Mouse (Mus musculus) intestine, embryonic 15.5 days (tissue): ENCODE measurements at regions not wholly inside any gene's neighbourhood (a gene's known extent, or its start where the extent isn't known, plus 50 kb on each side); places are given as distances from the start of the nearest gene placed in this dataset.

Source experiments
- ATAC-seq: fragments of 200-750 bp; cut with Nextera tagmentation; 2 replicates; pipeline ENCODE4 v1.8.0; 2017; ENCODE audit warnings: moderate TSS enrichment, moderate library complexity
- H3K27ac ChIP-seq: fragments of 300-500 bp; sonication (generic); 2 replicates; pipeline ENCODE4 v1.5.1; 2015; ENCODE audit warnings: mild to moderate bottlenecking, inconsistent platforms
- H3K27me3 ChIP-seq: fragments of 300-500 bp; sonication (generic); replicated peaks from 2 replicates; pipeline ENCODE4 v1.6.1; 2015; ENCODE audit warnings: inconsistent platforms
- H3K36me3 ChIP-seq: fragments of 300-500 bp; sonication (generic); 2 replicates; pipeline ENCODE4 v1.6.1; 2015; ENCODE audit warnings: inconsistent platforms
- H3K4me1 ChIP-seq: fragments of 300-500 bp; sonication (generic); replicated peaks from 2 replicates; pipeline ENCODE4 v1.6.1; 2015; ENCODE audit warnings: inconsistent platforms
- H3K4me2 ChIP-seq: fragments of 300-500 bp; sonication (generic); replicated peaks from 2 replicates; pipeline ENCODE4 v1.6.1; 2015; ENCODE audit warnings: mild to moderate bottlenecking, inconsistent platforms
- H3K4me3 ChIP-seq: fragments of 300-500 bp; sonication (generic); replicated peaks from 2 replicates; pipeline ENCODE4 v1.5.1; 2015; ENCODE audit warnings: inconsistent platforms
- H3K9ac ChIP-seq: fragments of 300-500 bp; sonication (generic); 2 replicates; pipeline ENCODE4 v1.6.1; 2015; ENCODE audit warnings: inconsistent platforms
- H3K9me3 ChIP-seq: fragments of 300-500 bp; sonication (generic); 2 replicates; pipeline ENCODE4 v1.6.1; 2016; ENCODE audit warnings: inconsistent platforms
- WGBS: fragments of 180-500 bp; shearing (Covaris S2); methylation state at CpG from one replicate; pipeline ENCODE4 v1.1.7; 2015; 5-methylcytosine and 5-hydroxymethylcytosine counted together

GRCm38 (mm10) chr15:63484910-63485309 is 360.1 kb downstream of the Gsdmc2 start:
- WGBS = 43% methylated on average over 5 of the region's 5 CpGs
- peak; percentile 53; the same call in 1 of the 2 replicates for ATAC-seq
- no peaks in the 10 kb centered on the region for H3K4me1 ChIP-seq
- no peak overlapping the region for H3K9ac ChIP-seq
- H3K27me3 ChIP-seq = no peaks in the 10 kb centered on the region
- no peak overlapping the region for H3K4me2 ChIP-seq
- H3K4me3 ChIP-seq = no peak overlapping the region
- H3K27ac ChIP-seq = peak overlapping the region; percentile 46; the same call in 1 of the 2 replicates
- no peaks in the 10 kb centered on the region for H3K36me3 ChIP-seq
- no peaks in the 10 kb centered on the region for H3K9me3 ChIP-seq

GRCm38 (mm10) chr15:63484217-63484887 is 360.6 kb downstream of the Gsdmc2 start:
- Histone ChIP-seq H3K4me3 (no peak overlapping the region), H3K4me1 (no peaks in the 10 kb centered on the region), H3K4me2 (no peak overlapping the region), H3K9ac (no peak overlapping the region), H3K36me3 (no peaks in the 10 kb centered on the region), H3K27me3 (no peaks in the 10 kb centered on the region), H3K27ac (peak overlapping the region; percentile 46; the same call in 1 of the 2 replicates), H3K9me3 (no peaks in the 10 kb centered on the region)
- ATAC-seq = peak; percentile 90
- WGBS = 11% methylated on average over 4 of the region's 4 CpGs

GRCm38 (mm10) chr15:63479270-63479805 is 365.6 kb downstream of the Gsdmc2 start:
- no peaks in the 10 kb centered on the region for H3K27me3 ChIP-seq
- H3K9me3 ChIP-seq = no peaks in the 10 kb centered on the region
- H3K27ac ChIP-seq = no peak overlapping the region
- no peak overlapping the region for H3K4me2 ChIP-seq
- ATAC-seq = no peak
- H3K4me3 ChIP-seq = no peak overlapping the region
- 49% methylated on average over 1 of the region's 1 CpGs for WGBS
- H3K4me1 ChIP-seq = no peaks in the 10 kb centered on the region
- no peaks in the 10 kb centered on the region for H3K36me3 ChIP-seq
- H3K9ac ChIP-seq = no peak overlapping the region

GRCm38 (mm10) chr15:63466916-63467315 is 378.1 kb downstream of the Gsdmc2 start:
- Histone ChIP-seq H3K9me3 (no peaks in the 10 kb centered on the region), H3K36me3 (no peaks in the 10 kb centered on the region), H3K27ac (no peak overlapping the region), H3K27me3 (no peaks in the 10 kb centered on the region), H3K4me1 (no peaks in the 10 kb centered on the region), H3K4me3 (no peak overlapping the region), H3K4me2 (no peak overlapping the region), H3K9ac (no peak overlapping the region)
- 85% methylated on average over 1 of the region's 1 CpGs for WGBS
- no peak for ATAC-seq

GRCm38 (mm10) chr15:63452529-63452928 is 392.4 kb downstream of the Gsdmc2 start:
- WGBS = 78% methylated on average over 3 of the region's 3 CpGs
- no peaks in the 10 kb centered on the region for H3K27me3 ChIP-seq
- H3K4me2 ChIP-seq = no peak overlapping the region
- no peaks in the 10 kb centered on the region for H3K4me1 ChIP-seq
- no peak overlapping the region for H3K9ac ChIP-seq
- H3K27ac ChIP-seq = no peak overlapping the region
- no peaks in the 10 kb centered on the region for H3K9me3 ChIP-seq
- H3K36me3 ChIP-seq = no peaks in the 10 kb centered on the region
- H3K4me3 ChIP-seq = no peak overlapping the region
- ATAC-seq = no peak

GRCm38 (mm10) chr15:63446288-63446687 is 398.7 kb downstream of the Gsdmc2 start:
- no peak for ATAC-seq
- Histone ChIP-seq H3K9me3 (no peaks in the 10 kb centered on the region), H3K27me3 (no peaks in the 10 kb centered on the region), H3K4me3 (no peak overlapping the region), H3K4me1 (no peaks in the 10 kb centered on the region), H3K27ac (no peak overlapping the region), H3K4me2 (no peak overlapping the region), H3K9ac (no peak overlapping the region), H3K36me3 (no peaks in the 10 kb centered on the region)
- 60% methylated on average over 4 of the region's 4 CpGs for WGBS

- Histone ChIP-seq H3K36me3 (no peaks in the 10 kb centered on the region), H3K27me3 (no peaks in the 10 kb centered on the region), H3K9me3 (no peaks in the 10 kb centered on the region), H3K9ac (no peak overlapping the region), H3K4me3 (no peak overlapping the region), H3K27ac (no peak overlapping the region), H3K4me1 (no peaks in the 10 kb centered on the region), H3K4me2 (no peak overlapping the region)
- ATAC-seq = no peak
- 58% methylated on average over 4 of the region's 4 CpGs for WGBS
Observed at GRCm38 (mm10) chr15:63445016-63445415, 400.0 kb downstream of the Gsdmc2 start.

- no peak overlapping the region for H3K27ac ChIP-seq
Observed at GRCm38 (mm10) chr15:63442146-63442780, 402.7 kb downstream of the Gsdmc2 start.

GRCm38 (mm10) chr15:63412649-63413048 is 432.3 kb downstream of the Gsdmc2 start:
- Histone ChIP-seq H3K4me2 (no peak overlapping the region), H3K27me3 (no peaks in the 10 kb centered on the region), H3K36me3 (no peaks in the 10 kb centered on the region), H3K4me3 (no peak overlapping the region), H3K9me3 (no peaks in the 10 kb centered on the region), H3K4me1 (no peaks in the 10 kb centered on the region), H3K27ac (no peak overlapping the region), H3K9ac (no peak overlapping the region)
- ATAC-seq = no peak
- 90% methylated on average over 4 of the region's 4 CpGs for WGBS

More at GRCm38 (mm10) chr15:63442146-63442780, 402.7 kb downstream of the Gsdmc2 start:
- Histone ChIP-seq H3K4me1 (no peaks in the 10 kb centered on the region), H3K4me3 (no peak overlapping the region), H3K36me3 (no peaks in the 10 kb centered on the region), H3K4me2 (no peak overlapping the region), H3K9me3 (no peaks in the 10 kb centered on the region), H3K27me3 (no peaks in the 10 kb centered on the region), H3K9ac (no peak overlapping the region)
- no peak for ATAC-seq
- 52% methylated on average over 6 of the region's 6 CpGs for WGBS

GRCm38 (mm10) chr15:63411771-63412118 is 433.2 kb downstream of the Gsdmc2 start:
- no peaks in the 10 kb centered on the region for H3K4me1 ChIP-seq
- no peaks in the 10 kb centered on the region for H3K9me3 ChIP-seq
- H3K36me3 ChIP-seq = no peaks in the 10 kb centered on the region
- no peak for ATAC-seq
- H3K27me3 ChIP-seq = no peaks in the 10 kb centered on the region
- no peak overlapping the region for H3K4me2 ChIP-seq
- no peak overlapping the region for H3K9ac ChIP-seq
- WGBS = 80% methylated on average over 3 of the region's 3 CpGs
- H3K4me3 ChIP-seq = no peak overlapping the region
- H3K27ac ChIP-seq = no peak overlapping the region

- Histone ChIP-seq H3K4me2 (no peak overlapping the region), H3K27ac (no peak overlapping the region), H3K27me3 (no peaks in the 10 kb centered on the region), H3K36me3 (no peaks in the 10 kb centered on the region), H3K4me3 (no peak overlapping the region), H3K9ac (no peak overlapping the region), H3K9me3 (no peaks in the 10 kb centered on the region), H3K4me1 (no peaks in the 10 kb centered on the region)
- 54% methylated on average over 11 of the region's 11 CpGs for WGBS
- ATAC-seq = no peak
Observed at GRCm38 (mm10) chr15:63410994-63411770, 433.8 kb downstream of the Gsdmc2 start.

- Histone ChIP-seq H3K27ac (no peak overlapping the region), H3K4me3 (no peak overlapping the region), H3K9me3 (no peaks in the 10 kb centered on the region), H3K4me2 (no peak overlapping the region), H3K36me3 (no peaks in the 10 kb centered on the region), H3K9ac (no peak overlapping the region), H3K4me1 (no peaks in the 10 kb centered on the region), H3K27me3 (no peaks in the 10 kb centered on the region)
- 63% methylated on average over 3 of the region's 3 CpGs for WGBS
- no peak for ATAC-seq
Observed at GRCm38 (mm10) chr15:63400445-63400844, 444.5 kb downstream of the Gsdmc2 start.
